Mouse (Mus musculus) forebrain, embryonic 15.5 days (tissue): ENCODE results near the gene Sbpl. TPM values are rescaled to one million over a fixed set of nuclear protein-coding genes. Genes with fewer than 3 reads are reported as not detected.
"Not testable (repeated sequence)": the region's sequence is repeated elsewhere in the genome, so short reads cannot be mapped to it uniquely, and the experiment has no call there.

Source experiments
- ATAC-seq: fragments of 200-750 bp; cut with Nextera tagmentation; replicated peaks from 2 replicates; pipeline ENCODE4 v1.8.0; 2017; ENCODE audit warnings: mild to moderate bottlenecking, moderate TSS enrichment, moderate library complexity
- H3K27ac ChIP-seq: fragments of 300-500 bp; sonication (generic); replicated peaks from 2 replicates; pipeline ENCODE4 v1.5.1; 2015; ENCODE audit warnings: mild to moderate bottlenecking, inconsistent platforms
- H3K27me3 ChIP-seq: fragments of 300-500 bp; sonication (generic); 2 replicates; pipeline ENCODE4 v1.6.1; 2015; ENCODE audit warnings: inconsistent platforms
- H3K36me3 ChIP-seq: fragments of 300-500 bp; sonication (generic); 2 replicates; pipeline ENCODE4 v1.6.1; 2015; ENCODE audit warnings: mild to moderate bottlenecking, inconsistent platforms
- H3K4me1 ChIP-seq: fragments of 300-500 bp; sonication (generic); 2 replicates; pipeline ENCODE4 v1.6.1; 2015; ENCODE audit warnings: inconsistent platforms
- H3K4me2 ChIP-seq: fragments of 300-500 bp; sonication (generic); replicated peaks from 2 replicates; pipeline ENCODE4 v1.6.1; 2015; ENCODE audit warnings: mild to moderate bottlenecking, inconsistent platforms
- H3K4me3 ChIP-seq: fragments of 300-500 bp; sonication (generic); 2 replicates; pipeline ENCODE4 v1.5.1; 2015; ENCODE audit warnings: mild to moderate bottlenecking, inconsistent platforms
- H3K9ac ChIP-seq: fragments of 300-500 bp; sonication (generic); replicated peaks from 2 replicates; pipeline ENCODE4 v1.6.1; 2015; ENCODE audit warnings: mild to moderate bottlenecking, inconsistent platforms
- H3K9me3 ChIP-seq: fragments of 300-500 bp; sonication (generic); 2 replicates; pipeline ENCODE4 v1.6.1; 2016; ENCODE audit warnings: inconsistent platforms
- WGBS: fragments of 180-500 bp; shearing (Covaris S2); methylation state at CpG from one replicate; pipeline ENCODE4 v1.1.7; 2015; ENCODE audit warnings: mixed read lengths; 5-methylcytosine and 5-hydroxymethylcytosine counted together
- polyA plus RNA-seq: library from polyadenylated mRNA; unstranded; fragments of >200 nt; fragmentation: Nextera tagmentation; extraction: Ambion mirVana; gene quantifications from 2 replicates; pipeline ENCODE4 v1.2.1, GENCODE M21; 2015

Gene Sbpl
- polyA plus RNA-seq, 1 experiment from 2014 or later = not detected

DNA sequence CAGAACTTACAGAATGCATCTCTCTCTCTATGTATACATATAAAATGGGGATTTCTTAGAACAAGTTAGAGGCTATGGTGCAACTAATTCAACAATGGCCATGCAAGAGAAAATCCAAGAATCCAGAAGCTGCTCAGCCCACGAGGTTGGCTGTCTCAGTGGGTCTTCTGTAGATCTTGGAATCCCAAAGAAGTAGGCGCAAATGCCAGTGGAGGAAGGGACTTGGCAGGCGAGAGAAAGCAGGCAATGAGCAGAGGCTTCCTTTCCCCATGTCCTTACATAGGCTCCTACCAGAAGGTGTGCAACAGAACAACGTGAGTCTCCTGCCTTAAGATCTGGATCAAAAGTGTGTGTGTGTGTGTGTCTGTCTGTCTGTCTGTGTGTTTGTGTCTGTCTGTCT is 7.6 kb downstream of the Sbpl start:
- not testable (repeated sequence) for H3K36me3 ChIP-seq, H3K27me3 ChIP-seq, H3K9me3 ChIP-seq, H3K27ac ChIP-seq, H3K4me1 ChIP-seq, H3K4me2 ChIP-seq, ATAC-seq, H3K4me3 ChIP-seq, H3K9ac ChIP-seq
- WGBS = 86% methylated on average over 4 of the region's 4 CpGs

DNA sequence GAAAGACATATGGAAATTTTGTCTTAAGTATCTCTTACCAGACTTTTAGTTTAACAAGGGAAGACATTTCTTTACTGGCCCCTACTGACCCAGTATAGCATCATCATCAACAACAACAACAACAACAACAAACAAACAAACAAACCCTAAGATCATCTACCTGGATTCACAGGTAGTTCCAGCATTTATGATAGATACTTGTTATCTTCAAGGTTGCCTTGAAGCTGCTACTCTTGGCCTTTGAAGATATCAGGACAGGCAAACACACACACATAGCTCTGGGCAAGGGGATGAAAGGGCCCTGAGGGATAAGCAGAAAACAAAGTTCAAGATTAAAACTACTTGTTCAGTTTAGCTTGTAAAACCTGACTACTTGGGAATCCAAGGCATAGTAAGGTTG is 13.7 kb downstream of the Sbpl start, which contains the start of gene Sbp:
Gene Sbp, plus strand, starts transcription at position 301 of the 400 bp plus-strand sequence.
- H3K4me3 ChIP-seq = no peak within 1 kb of the TSS
- no peak within 1 kb of the TSS for H3K9ac ChIP-seq
- no peak within 1 kb of the TSS for H3K4me2 ChIP-seq
- no peaks in the 10 kb centered on the region for H3K4me1 ChIP-seq
- no peak for ATAC-seq
- H3K9me3 ChIP-seq = no peaks in the 10 kb centered on the region
- H3K27me3 ChIP-seq = no peaks in the 10 kb centered on the region
- no peaks in the 10 kb centered on the region for H3K36me3 ChIP-seq
- H3K27ac ChIP-seq = no peak within 1 kb of the TSS

DNA sequence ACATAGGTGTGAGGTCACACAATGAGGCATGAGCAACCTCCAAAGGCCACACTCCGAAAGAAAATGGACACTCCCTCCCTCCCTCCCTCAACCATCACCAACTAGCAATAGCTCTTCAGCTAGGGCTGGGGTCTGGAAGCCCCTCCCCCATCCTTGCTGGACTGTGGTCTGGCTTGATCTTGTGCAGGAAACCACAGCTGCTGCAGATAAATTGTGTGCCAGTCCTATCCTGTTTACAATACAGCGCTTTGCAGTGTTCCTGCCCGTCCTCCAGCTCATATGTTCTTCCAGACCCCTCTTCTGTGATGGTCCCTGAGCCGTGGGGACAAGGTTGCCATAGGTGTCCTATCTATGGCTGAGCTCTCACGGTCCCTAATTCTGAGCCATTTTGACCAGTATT is 23.9 kb downstream of the Sbpl start:
- Histone ChIP-seq H3K4me2 (no peak overlapping the region), H3K4me3 (no peak overlapping the region), H3K27me3 (no peaks in the 10 kb centered on the region), H3K4me1 (no peaks in the 10 kb centered on the region), H3K27ac (no peak overlapping the region), H3K36me3 (no peaks in the 10 kb centered on the region), H3K9me3 (no peaks in the 10 kb centered on the region), H3K9ac (no peak overlapping the region)
- ATAC-seq = no peak
- 88% methylated on average over 5 of the region's 5 CpGs for WGBS

GRCm38 (mm10) chr17:23925090-23925493 is 30.0 kb downstream of the Sbpl start:
- ATAC-seq = peak; percentile 73
- H3K4me2 ChIP-seq = peak overlapping the region; percentile 90
- H3K9me3 ChIP-seq = no peaks in the 10 kb centered on the region
- H3K9ac ChIP-seq = peak overlapping the region; percentile 71
- peak overlapping the region; percentile 93 for H3K27ac ChIP-seq
- peak overlapping the region; percentile 64 for H3K4me3 ChIP-seq
- peaks cover 12% of the 10 kb centered on the region for H3K4me1 ChIP-seq
- H3K27me3 ChIP-seq = no peaks in the 10 kb centered on the region
- WGBS = 0% methylated on average over 14 of the region's 14 CpGs
- H3K36me3 ChIP-seq = no peaks in the 10 kb centered on the region

DNA sequence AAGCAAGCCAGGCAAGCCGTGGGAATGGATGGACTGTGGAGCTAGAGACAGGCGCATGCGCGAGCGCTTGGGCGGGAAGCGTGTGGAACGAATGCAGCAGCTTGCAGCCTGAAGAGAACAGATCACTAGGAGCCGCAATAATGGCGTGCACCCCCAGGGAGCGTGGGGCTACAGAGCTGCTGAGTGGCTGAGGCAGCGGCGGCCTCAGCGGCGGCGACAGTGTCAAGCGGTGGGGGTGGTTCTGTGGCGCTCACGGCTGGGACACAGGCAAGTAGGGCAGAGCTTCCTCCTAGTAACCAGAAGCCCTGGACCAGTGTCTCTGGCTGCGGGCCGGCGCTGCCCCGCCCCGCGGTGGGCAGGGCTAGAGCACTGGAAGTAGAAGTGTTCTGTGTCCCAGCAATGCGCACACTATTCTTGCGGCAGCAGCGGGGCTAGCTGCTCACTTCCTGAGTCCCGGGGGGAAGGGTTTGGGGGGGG is 30.5 kb downstream of the Sbpl start:
- Histone ChIP-seq H3K9ac (peak overlapping the region; percentile 71), H3K4me1 (peaks cover 12% of the 10 kb centered on the region), H3K9me3 (no peaks in the 10 kb centered on the region), H3K4me3 (peak overlapping the region; percentile 64), H3K36me3 (no peaks in the 10 kb centered on the region), H3K27me3 (no peaks in the 10 kb centered on the region), H3K27ac (peak overlapping the region; percentile 93), H3K4me2 (peak overlapping the region; percentile 90)
- WGBS = under 1% methylated on average over 29 of the region's 29 CpGs
- ATAC-seq = peak; percentile 98

GRCm38 (mm10) chr17:23917158-23917557 is 37.9 kb downstream of the Sbpl start, which contains the start of gene Dcpp3:
TSS of gene Dcpp3 (plus strand) at chr17:23917458.
- not testable (repeated sequence) for H3K4me1 ChIP-seq, H3K36me3 ChIP-seq, H3K27me3 ChIP-seq, H3K27ac ChIP-seq, H3K4me3 ChIP-seq, H3K9ac ChIP-seq, H3K4me2 ChIP-seq, ATAC-seq, H3K9me3 ChIP-seq
- 84% methylated on average over 4 of the region's 4 CpGs for WGBS

Other genes with a start within 250 kb of the Sbpl start
- gene 1520401A03Rik, start 232.5 kb downstream of the Sbpl start, polyA plus RNA-seq = not detected in 2 replicates
- gene Pkmyt1, start 228.9 kb downstream of the Sbpl start, polyA plus RNA-seq = 26.7 and 28.4 TPM in 2 replicates
- gene Paqr4, start 214.4 kb downstream of the Sbpl start, polyA plus RNA-seq = 39.4 and 39.7 TPM in 2 replicates
- 0.48 and 0.50 TPM in 2 replicates for gene Kremen2, start 209.4 kb downstream of the Sbpl start, polyA plus RNA-seq
- gene Flywch1, start 183.7 kb downstream of the Sbpl start, polyA plus RNA-seq = 162 and 164 TPM in 2 replicates
- gene Flywch2, start 169.2 kb downstream of the Sbpl start, polyA plus RNA-seq = 30.7 and 31.9 TPM in 2 replicates
- gene Srrm2, start 164.7 kb downstream of the Sbpl start, polyA plus RNA-seq = 562 and 569 TPM in 2 replicates
- 1,149 and 1,206 TPM in 2 replicates for gene Elob, start 126.1 kb downstream of the Sbpl start, polyA plus RNA-seq
- not detected in 2 replicates for gene Prss33, start 119.2 kb downstream of the Sbpl start, polyA plus RNA-seq
- not detected in 2 replicates for gene Prss32, start 111.4 kb downstream of the Sbpl start, polyA plus RNA-seq
- 0.52 and 1.0 TPM in 2 replicates for gene Prss41, start 111.1 kb downstream of the Sbpl start, polyA plus RNA-seq
- gene Prss21, start 87.2 kb downstream of the Sbpl start, polyA plus RNA-seq = not detected in 2 replicates
- not detected in 2 replicates for gene Dcpp1, start 74.4 kb downstream of the Sbpl start, polyA plus RNA-seq
- gene Dcpp2, start 74.4 kb downstream of the Sbpl start, polyA plus RNA-seq = not detected in 2 replicates
- gene Dcpp3, start 37.8 kb downstream of the Sbpl start, polyA plus RNA-seq = not detected in 2 replicates
- not detected in 2 replicates for gene Sbp, start 13.6 kb downstream of the Sbpl start, polyA plus RNA-seq
- not detected in 2 replicates for gene Prss30, start 25.3 kb upstream of the Sbpl start, polyA plus RNA-seq
- gene Prss22, start 42.8 kb upstream of the Sbpl start, polyA plus RNA-seq = not detected in 2 replicates
- 0.23 and 0.24 TPM in 2 replicates for gene Prss27, start 82.9 kb upstream of the Sbpl start, polyA plus RNA-seq
- 89.8 and 92.4 TPM in 2 replicates for gene Kctd5, start 118.2 kb upstream of the Sbpl start, polyA plus RNA-seq
- gene Pdpk1, start 195.7 kb upstream of the Sbpl start, polyA plus RNA-seq = 58.8 and 61.9 TPM in 2 replicates
- 28.7 and 31.5 TPM in 2 replicates for gene Amdhd2, start 208.5 kb upstream of the Sbpl start, polyA plus RNA-seq
- 872 and 917 TPM in 2 replicates for gene Atp6v0c, start 214.4 kb upstream of the Sbpl start, polyA plus RNA-seq